Mouse (Mus musculus) heart, adult 2 months (tissue): Measurements from ENCODE around the gene Xpo6.

Experiments used
- CTCF ChIP-seq: fragments of 200-600 bp; IDR thresholded peaks from 2 replicates; pipeline ENCODE4 v1.8.1; 2022; ENCODE audit warnings: antibody characterized with exemption, mild to moderate bottlenecking, moderate library complexity
- EP300 ChIP-seq: fragments of 200-500 bp; IDR thresholded peaks from 2 replicates; pipeline ENCODE4 v1.6.1; 2011; ENCODE audit warnings: low read depth, low read length, control low read depth; ENCODE audit not compliant: insufficient read depth
- POLR2A ChIP-seq: fragments of 200-500 bp; IDR thresholded peaks from 2 replicates; pipeline ENCODE4 v1.6.1; 2011; ENCODE audit warnings: mild to moderate bottlenecking, low read depth, low read length, control low read depth; ENCODE audit not compliant: insufficient read depth

- TF ChIP-seq POLR2A = no peak
- no peak for TF ChIP-seq CTCF
- TF ChIP-seq EP300 = no peak
Observed at GRCm38 (mm10) chr7:126093162-126093561, 107.1 kb downstream of the Xpo6 start.
